Mouse (Mus musculus): Measurements from ENCODE around the gene Gm26727. TPM values are rescaled to one million over a fixed set of nuclear protein-coding genes. Genes with fewer than 3 reads are reported as not detected.

Gene Gm26727
- polyA plus RNA-seq, 1 experiment from 2014 or later, result not detected

Other genes with a start within 250 kb of the Gm26727 start
- gene Gm21830, start 19.5 kb downstream of the Gm26727 start, polyA plus RNA-seq (2015; fragmentation: Nextera tagmentation; extraction: Ambion mirVana), result not detected in 2 replicates
- 0.04 and 0.25 TPM in 2 replicates for gene Xirp2, start 12.8 kb upstream of the Gm26727 start, polyA plus RNA-seq (2015; fragmentation: Nextera tagmentation; extraction: Ambion mirVana)
- gene B3galt1, start 132.7 kb upstream of the Gm26727 start, polyA plus RNA-seq (2015; fragmentation: Nextera tagmentation; extraction: Ambion mirVana), result 3.3 and 7.3 TPM in 2 replicates

Data from limb, embryonic 15.5 days (tissue).